Mouse (Mus musculus) MEL (cell line): ENCODE results near the gene Zbp1. TPM values are rescaled to one million over a fixed set of nuclear protein-coding genes. Genes with fewer than 3 reads are reported as not detected.

Experiments
- DNase-seq: peaks from one replicate; pipeline ENCODE4 v3.0.0; 2011; ENCODE audit warnings: low read depth, low spot score
- H3K27ac ChIP-seq: 2 replicates; pipeline ENCODE4 v1.5.1; 2012; ENCODE audit warnings: low read depth, mild to moderate bottlenecking, control low read depth, low read length, moderate library complexity; ENCODE audit not compliant: control insufficient read depth
- H3K27me3 ChIP-seq, 2 experiments: fragments of 150-350 bp in 1 of 2; sonication (generic) in 1 of 2; 2 replicates each; pipeline ENCODE4 v1.6.1; 2012; ENCODE audit warnings: low read length in 2 of 2, mild to moderate bottlenecking in 2 of 2, improper control_type of control experiment in 1 of 2, moderate library complexity in 1 of 2; ENCODE audit not compliant: insufficient read depth in 2 of 2, control insufficient read depth in 1 of 2
- H3K36me3 ChIP-seq, 2 experiments: 2 replicates each; pipeline ENCODE4 v1.6.1; 2012 to 2014; ENCODE audit warnings: low read length in 2 of 2, improper control_type of control experiment in 1 of 2, inconsistent platforms in 1 of 2, mild to moderate bottlenecking in 1 of 2; ENCODE audit not compliant: insufficient read depth in 2 of 2, control insufficient read depth in 1 of 2
- H3K4me1 ChIP-seq, 2 experiments: fragments of 150-350 bp in 1 of 2; sonication (generic) in 1 of 2; 2 replicates each; pipeline ENCODE4 v1.6.1; 2012; ENCODE audit warnings: low read length in 2 of 2, improper control_type of control experiment in 1 of 2, mild to moderate bottlenecking in 1 of 2; ENCODE audit not compliant: insufficient read depth in 2 of 2, control insufficient read depth in 1 of 2
- H3K4me3 ChIP-seq, 2 experiments: fragments of 150-350 bp in 1 of 2; sonication (generic) in 1 of 2; 2 replicates each; pipeline ENCODE4 v1.5.1; 2012; ENCODE audit warnings: low read depth in 2 of 2, low read length in 2 of 2, mild to moderate bottlenecking in 2 of 2, moderate library complexity in 2 of 2, control low read depth in 1 of 2, improper control_type of control experiment in 1 of 2; ENCODE audit not compliant: control insufficient read depth in 1 of 2, insufficient read depth in 1 of 2
- H3K79me2 ChIP-seq: 2 replicates; pipeline ENCODE4 v1.6.1; 2012; ENCODE audit warnings: mild to moderate bottlenecking, low read length, moderate library complexity; ENCODE audit not compliant: control insufficient read depth, poor library complexity, insufficient read depth
- H3K9ac ChIP-seq: 2 replicates; pipeline ENCODE4 v1.6.1; 2012; ENCODE audit warnings: low read depth, mild to moderate bottlenecking, control low read depth, low read length, moderate library complexity; ENCODE audit not compliant: control insufficient read depth, poor library complexity, severe bottlenecking
- H3K9me3 ChIP-seq: fragments of 150-350 bp; sonication (generic); replicated peaks from 2 replicates; pipeline ENCODE4 v1.6.1; 2012; ENCODE audit warnings: mild to moderate bottlenecking, low read length, improper control_type of control experiment, moderate library complexity; ENCODE audit not compliant: insufficient read depth
- E2F4 ChIP-seq: IDR thresholded peaks from 2 replicates; pipeline ENCODE4 v1.6.1; 2011; ENCODE audit warnings: low read depth, low read length, improper control_type of control experiment, borderline replicate concordance
- EP300 ChIP-seq, 2 experiments: IDR thresholded peaks; 2 replicates each; pipeline ENCODE4 v1.6.1; 2011; ENCODE audit warnings: improper control_type of control experiment in 2 of 2, low read length in 2 of 2, low read depth in 1 of 2, mild to moderate bottlenecking in 1 of 2
- GATA1 ChIP-seq: IDR thresholded peaks from 2 replicates; pipeline ENCODE4 v1.6.1; 2011; ENCODE audit warnings: low read depth, low read length, improper control_type of control experiment
- MAZ ChIP-seq: IDR thresholded peaks from 2 replicates; pipeline ENCODE4 v1.6.1; 2012; ENCODE audit warnings: low read depth, mild to moderate bottlenecking, inconsistent platforms, low read length, improper control_type of control experiment
- MEF2A ChIP-seq: IDR thresholded peaks from 2 replicates; pipeline ENCODE4 v1.6.1; 2014; ENCODE audit warnings: low read depth, mild to moderate bottlenecking, inconsistent platforms, low read length, improper control_type of control experiment; ENCODE audit not compliant: poor library complexity, insufficient replicate concordance, severe bottlenecking; ENCODE audit errors: extremely low read depth
- MYB ChIP-seq: IDR thresholded peaks from 2 replicates; pipeline ENCODE4 v1.6.1; 2011; ENCODE audit warnings: mild to moderate bottlenecking, low read depth, low read length, improper control_type of control experiment
- NELFE ChIP-seq: IDR thresholded peaks from 2 replicates; pipeline ENCODE4 v1.6.1; 2011; ENCODE audit warnings: low read depth, low read length, improper control_type of control experiment
- POLR2A ChIP-seq, 2 experiments: IDR thresholded peaks; 2 replicates each; pipeline ENCODE4 v1.6.1; 2011 to 2012; ENCODE audit warnings: low read length in 2 of 2, mild to moderate bottlenecking in 2 of 2, control low read depth in 1 of 2, improper control_type of control experiment in 1 of 2, low read depth in 1 of 2, moderate library complexity in 1 of 2; ENCODE audit not compliant: control insufficient read depth in 1 of 2, insufficient read depth in 1 of 2, poor library complexity in 1 of 2
- RAD21 ChIP-seq: IDR thresholded peaks from 2 replicates; pipeline ENCODE4 v1.6.1; 2011; ENCODE audit warnings: mild to moderate bottlenecking, low read depth, low read length, improper control_type of control experiment
- SMC3 ChIP-seq: IDR thresholded peaks from 2 replicates; pipeline ENCODE4 v1.6.1; 2011; ENCODE audit warnings: low read depth, low read length, improper control_type of control experiment
- TAL1 ChIP-seq: IDR thresholded peaks from 2 replicates; pipeline ENCODE4 v1.6.1; 2012; ENCODE audit warnings: mild to moderate bottlenecking, inconsistent platforms, low read length, moderate library complexity, mixed read lengths
- TBP ChIP-seq: IDR thresholded peaks from 2 replicates; pipeline ENCODE4 v1.8.0; 2011; ENCODE audit warnings: low read depth, low read length, improper control_type of control experiment
- TCF12 ChIP-seq: IDR thresholded peaks from 2 replicates; pipeline ENCODE4 v1.6.1; 2014; ENCODE audit warnings: low read depth, mild to moderate bottlenecking, inconsistent platforms, low read length, improper control_type of control experiment, moderate library complexity
- USF1 ChIP-seq: IDR thresholded peaks from 2 replicates; pipeline ENCODE4 v1.6.1; 2014; ENCODE audit warnings: low read depth, mild to moderate bottlenecking, inconsistent platforms, low read length, improper control_type of control experiment, moderate library complexity
- ZC3H11A ChIP-seq: IDR thresholded peaks from 2 replicates; pipeline ENCODE4 v1.6.1; 2012; ENCODE audit warnings: low read depth, mild to moderate bottlenecking, inconsistent platforms, low read length, improper control_type of control experiment
- polyA plus RNA-seq, 2 experiments: library from polyadenylated mRNA; stranded (reverse) in 1 of 2; unstranded in 1 of 2; fragments of >175 nt in 1 of 2; fragments of >200 nt in 1 of 2; gene quantifications; 2 replicates each; pipeline versions ENCODE4 v1.2.1 to v1.2.4; 2012; ENCODE audit warnings: low replicate concordance in 2 of 2, low read depth in 1 of 2; ENCODE audit not compliant: insufficient read length in 2 of 2, insufficient read depth in 1 of 2, missing spikeins in 1 of 2
- total RNA-seq: library from RNA; depleted of rRNA; stranded (reverse); fragments of 300-350 nt; gene quantifications from 2 replicates; pipeline ENCODE4 v1.2.3, GENCODE M21; 2012

The Zbp1 gene
- total and polyA plus RNA-seq, 3 experiments, result not detected

GRCm38 (mm10) chr2:173263636-173264330, 45.1 kb upstream of the Zbp1 start:
- Histone ChIP-seq H3K4me1 (no peaks in the 10 kb centered on the region), H3K9ac (no peak overlapping the region), H3K27me3 (no peaks in the 10 kb centered on the region), H3K36me3 (no peaks in the 10 kb centered on the region), H3K4me3 (no peak overlapping the region), H3K79me2 (no peaks in the 10 kb centered on the region), H3K9me3 (no peaks in the 10 kb centered on the region), H3K27ac (no peak overlapping the region)
- TF ChIP-seq EP300 (IDR thresholded peaks at IDR 0.05; ENCODE audit: low read depth in 1 of 2, low read length in 2 of 2) (no peak), TBP (no peak), USF1 (no peak), TCF12 (no peak), MYB (no peak)
- DNase-seq, result no peak

DNA sequence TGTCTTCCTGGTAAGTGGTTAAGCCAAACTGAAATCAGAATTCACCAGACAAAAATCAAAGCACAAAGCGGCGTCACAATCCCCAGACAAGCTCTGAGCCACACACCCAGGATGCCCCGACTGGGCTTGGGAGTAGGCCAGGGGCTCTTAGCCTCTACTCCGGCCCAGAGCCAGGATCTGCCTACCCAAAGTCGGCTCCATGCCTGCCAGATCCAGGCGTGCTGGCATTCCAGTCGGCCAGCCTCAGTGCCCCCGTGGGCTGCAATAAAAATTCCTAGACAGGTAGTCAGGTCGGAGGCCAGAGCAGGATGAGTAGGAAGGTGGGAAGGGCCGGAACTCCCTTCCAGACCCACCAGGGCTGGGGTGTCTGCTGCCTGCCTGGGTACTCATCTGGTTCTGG, 42.8 kb upstream of the Zbp1 start:
- H3K9me3 ChIP-seq, result no peaks in the 10 kb centered on the region
- H3K4me1 ChIP-seq, result no peaks in the 10 kb centered on the region
- H3K27me3 ChIP-seq, result no peaks in the 10 kb centered on the region
- H3K4me3 ChIP-seq, result no peak overlapping the region
- no peak for TF ChIP-seq MAZ
- no peak for TF ChIP-seq RAD21
- TF ChIP-seq GATA1, result no peak
- no peak for TF ChIP-seq USF1
- TF ChIP-seq ZC3H11A, result no peak
- TF ChIP-seq SMC3, result no peak
- no peak for TF ChIP-seq MYB
- no peak for TF ChIP-seq POLR2A (IDR thresholded peaks at IDR 0.05; ENCODE audit: control insufficient read depth in 1 of 2, insufficient read depth in 1 of 2, low read depth in 1 of 2, low read length in 2 of 2, poor library complexity in 1 of 2)
- TF ChIP-seq NELFE, result no peak
- TF ChIP-seq TCF12, result no peak
- TF ChIP-seq TAL1, result no peak
- no peak for TF ChIP-seq MEF2A
- no peak for TF ChIP-seq E2F4
- H3K79me2 ChIP-seq, result no peaks in the 10 kb centered on the region
- no peaks in the 10 kb centered on the region for H3K36me3 ChIP-seq
- H3K27ac ChIP-seq, result no peak overlapping the region
- DNase-seq, result no peak
- H3K9ac ChIP-seq, result no peak overlapping the region
